Mouse (Mus musculus) cerebellum, adult 2 months (tissue): ENCODE data around the gene Carmil1. TPM values are rescaled to one million over a fixed set of nuclear protein-coding genes. Genes with fewer than 3 reads are reported as not detected.

ENCODE experiments used
- DNase-seq, 2 experiments: peaks; one replicate each; pipeline ENCODE4 v3.0.0; 2021
- H3K27ac ChIP-seq: fragments of 200-500 bp; 2 replicates; pipeline ENCODE4 v1.5.1; 2012; ENCODE audit warnings: low read length, control low read depth, inconsistent platforms; ENCODE audit not compliant: insufficient read depth
- H3K27me3 ChIP-seq: fragments of 200-500 bp; 2 replicates; pipeline ENCODE4 v1.6.1; 2012; ENCODE audit warnings: inconsistent platforms, mild to moderate bottlenecking, low read length, moderate library complexity; ENCODE audit not compliant: control insufficient read depth, insufficient read depth
- H3K4me1 ChIP-seq: fragments of 200-500 bp; 2 replicates; pipeline ENCODE4 v1.6.1; 2011; ENCODE audit warnings: low read length; ENCODE audit not compliant: control insufficient read depth, insufficient read depth
- H3K4me3 ChIP-seq: fragments of 200-500 bp; replicated peaks from 2 replicates; pipeline ENCODE3; 2011; ENCODE audit warnings: mild to moderate bottlenecking, low read depth, low read length, control low read depth; ENCODE audit not compliant: insufficient read depth
- CTCF ChIP-seq: fragments of 200-500 bp; IDR thresholded peaks from 2 replicates; pipeline ENCODE4 v1.5.1; 2011; ENCODE audit warnings: low read depth, mild to moderate bottlenecking, control low read depth, low read length, moderate library complexity, borderline replicate concordance; ENCODE audit not compliant: insufficient read depth
- POLR2A ChIP-seq: fragments of 200-500 bp; IDR thresholded peaks from 2 replicates; pipeline ENCODE4 v1.6.1; 2011; ENCODE audit warnings: low read length, control low read depth, borderline replicate concordance; ENCODE audit not compliant: insufficient read depth
- WGBS: fragments of 180-500 bp; shearing (Covaris S2); methylation state at CpG from one replicate; pipeline ENCODE4 v1.1.7; 2018; 5-methylcytosine and 5-hydroxymethylcytosine counted together
- polyA plus RNA-seq: library from polyadenylated mRNA; depleted of rRNA; stranded (reverse); fragments of >200 nt; gene quantifications from 2 replicates; pipeline ENCODE4 v1.2.3, GENCODE M21; 2012

The Carmil1 gene
- polyA plus RNA-seq, 1 experiment, result 24.8 TPM

GRCm38 (mm10) chr13:24050330-24050729 is 230.3 kb downstream of the Carmil1 start:
- TF ChIP-seq POLR2A, result no peak
- TF ChIP-seq CTCF, result no peak
- Histone ChIP-seq H3K27ac (no peak overlapping the region), H3K4me3 (no peak overlapping the region), H3K4me1 (peaks cover 7% of the 10 kb centered on the region), H3K27me3 (no peaks in the 10 kb centered on the region)
- WGBS, result 85% methylated on average over 5 of the region's 5 CpGs
- DNase-seq, result no peak

- no peak for TF ChIP-seq POLR2A
- TF ChIP-seq CTCF, result no peak
- WGBS, result 43% methylated on average over 9 of the region's 9 CpGs
- H3K27ac ChIP-seq, result no peak overlapping the region
- no peaks in the 10 kb centered on the region for H3K27me3 ChIP-seq
- peak; percentile 81 to 92 for DNase-seq
- H3K4me3 ChIP-seq, result no peak overlapping the region
- peaks cover 7% of the 10 kb centered on the region for H3K4me1 ChIP-seq
Measured at GRCm38 (mm10) chr13:24049267-24050034, 231.1 kb downstream of the Carmil1 start.

GRCm38 (mm10) chr13:24048611-24049010 is 232.0 kb downstream of the Carmil1 start:
- Histone ChIP-seq H3K27me3 (no peaks in the 10 kb centered on the region), H3K27ac (no peak overlapping the region), H3K4me3 (no peak overlapping the region), H3K4me1 (peaks cover 7% of the 10 kb centered on the region)
- TF ChIP-seq CTCF (no peak), POLR2A (no peak)
- WGBS, result 91% methylated on average over 6 of the region's 6 CpGs
- no peak for DNase-seq

GRCm38 (mm10) chr13:24045271-24045670 is 235.3 kb downstream of the Carmil1 start:
- H3K27ac ChIP-seq, result no peak overlapping the region
- H3K4me3 ChIP-seq, result no peak overlapping the region
- WGBS, result 77% methylated on average over 3 of the region's 3 CpGs
- no peak for DNase-seq
- no peak for TF ChIP-seq POLR2A
- TF ChIP-seq CTCF, result no peak
- H3K4me1 ChIP-seq, result peaks cover 7% of the 10 kb centered on the region
- no peaks in the 10 kb centered on the region for H3K27me3 ChIP-seq

GRCm38 (mm10) chr13:24040221-24040620 is 240.4 kb downstream of the Carmil1 start:
- no peak for DNase-seq
- TF ChIP-seq CTCF (no peak), POLR2A (no peak)
- Histone ChIP-seq H3K4me3 (no peak overlapping the region), H3K27me3 (no peaks in the 10 kb centered on the region), H3K27ac (no peak overlapping the region), H3K4me1 (no peaks in the 10 kb centered on the region)
- 80% methylated on average over 7 of the region's 7 CpGs for WGBS

GRCm38 (mm10) chr13:24037502-24037901 is 243.1 kb downstream of the Carmil1 start:
- WGBS, result 61% methylated on average over 3 of the region's 3 CpGs
- DNase-seq, result peak in 1 of 2 experiments; percentile 17
- Histone ChIP-seq H3K27me3 (no peaks in the 10 kb centered on the region), H3K4me1 (no peaks in the 10 kb centered on the region), H3K27ac (no peak overlapping the region), H3K4me3 (no peak overlapping the region)
- TF ChIP-seq POLR2A (no peak), CTCF (no peak)

GRCm38 (mm10) chr13:24036150-24036549 is 244.4 kb downstream of the Carmil1 start:
- Histone ChIP-seq H3K27me3 (no peaks in the 10 kb centered on the region), H3K27ac (no peak overlapping the region), H3K4me3 (no peak overlapping the region), H3K4me1 (no peaks in the 10 kb centered on the region)
- 71% methylated on average over 18 of the region's 18 CpGs for WGBS
- TF ChIP-seq POLR2A, result no peak
- no peak for DNase-seq
